Mouse (Mus musculus) spleen, adult 2 months (tissue): ENCODE data around the gene D430042O09Rik.

Source experiments
- CTCF ChIP-seq: fragments of 200-500 bp; IDR thresholded peaks from 2 replicates; pipeline ENCODE4 v1.5.1; 2011; ENCODE audit warnings: mild to moderate bottlenecking, inconsistent platforms; ENCODE audit not compliant: insufficient read depth, insufficient read length, insufficient replicate concordance; ENCODE audit errors: extremely low read depth
- POLR2A ChIP-seq: fragments of 200-500 bp; IDR thresholded peaks from 2 replicates; pipeline ENCODE4 v1.6.1; 2011; ENCODE audit warnings: low read depth, low read length, inconsistent platforms

GRCm38 (mm10) chr7:125859564-125859963 lies 151.9 kb downstream of the D430042O09Rik start:
- TF ChIP-seq CTCF: no peak
- TF ChIP-seq POLR2A: no peak
